Mouse (Mus musculus) retina, postnatal 7 days (tissue): ENCODE data around the gene Coa7.

Experiments
- DNase-seq: peaks from one replicate; pipeline ENCODE4 v3.0.0-alpha.2; 2012; ENCODE audit warnings: low read depth, low spot score

The Coa7 gene

DNA sequence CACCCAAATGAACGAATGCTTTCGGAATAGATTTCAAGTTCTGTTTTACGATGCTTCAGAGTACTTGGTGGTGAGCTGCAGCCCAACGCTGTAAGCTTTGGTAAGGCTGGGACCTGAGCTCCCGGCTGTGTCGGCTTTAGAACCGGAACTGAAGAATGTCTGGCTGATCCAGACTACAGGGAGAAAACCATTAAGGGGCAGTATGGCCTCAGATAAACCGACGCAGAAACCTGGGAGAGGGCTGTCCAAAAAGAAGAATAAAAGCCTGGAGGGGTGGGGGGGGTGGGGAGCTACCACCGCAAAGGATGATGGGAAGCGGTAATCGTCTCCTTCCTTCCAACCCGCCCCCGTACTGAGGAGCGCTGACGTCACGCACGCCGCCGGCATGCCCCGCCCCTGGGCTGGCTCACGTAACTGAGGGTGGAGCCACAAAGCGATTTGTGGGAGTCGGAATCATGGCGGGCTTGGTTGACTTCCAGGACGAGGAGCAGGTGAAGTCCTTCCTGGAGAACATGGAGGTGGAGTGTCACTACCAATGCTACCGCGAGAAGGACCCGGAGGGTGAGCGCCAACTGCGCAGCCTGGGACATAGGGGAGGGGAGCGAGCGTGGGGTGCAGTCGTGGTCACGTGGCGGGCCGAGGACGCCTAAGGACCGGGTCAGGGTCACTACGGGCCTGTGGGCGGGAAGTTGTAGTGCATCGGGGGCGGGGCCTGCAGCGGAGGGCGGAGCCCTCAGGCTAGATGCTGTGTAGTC, at the start of gene Coa7:
Gene Coa7, plus strand, starts transcription at position 411 of the 755 bp plus-strand sequence.
- DNase-seq, result peak; percentile 94

DNA sequence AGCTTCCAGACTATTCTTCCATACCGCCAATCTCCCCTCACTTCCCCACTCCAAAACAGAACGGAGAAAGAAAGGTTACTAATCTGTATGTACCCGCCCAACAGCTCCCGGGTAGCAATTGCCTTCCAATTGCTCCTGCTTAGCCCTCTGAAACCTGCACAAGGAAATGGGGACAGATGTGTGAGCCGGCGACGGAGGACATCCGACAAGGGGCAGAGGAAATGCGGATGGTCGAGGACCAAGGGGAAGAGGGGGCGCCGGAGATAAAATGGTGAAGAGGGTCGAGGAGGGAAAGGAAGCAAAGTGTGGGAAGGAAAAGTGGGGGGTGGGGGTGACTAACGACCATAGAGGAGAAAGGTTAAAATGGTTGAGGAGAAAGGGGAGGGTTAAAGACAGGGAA, 27.7 kb upstream of the Coa7 start:
- no peak for DNase-seq

DNA sequence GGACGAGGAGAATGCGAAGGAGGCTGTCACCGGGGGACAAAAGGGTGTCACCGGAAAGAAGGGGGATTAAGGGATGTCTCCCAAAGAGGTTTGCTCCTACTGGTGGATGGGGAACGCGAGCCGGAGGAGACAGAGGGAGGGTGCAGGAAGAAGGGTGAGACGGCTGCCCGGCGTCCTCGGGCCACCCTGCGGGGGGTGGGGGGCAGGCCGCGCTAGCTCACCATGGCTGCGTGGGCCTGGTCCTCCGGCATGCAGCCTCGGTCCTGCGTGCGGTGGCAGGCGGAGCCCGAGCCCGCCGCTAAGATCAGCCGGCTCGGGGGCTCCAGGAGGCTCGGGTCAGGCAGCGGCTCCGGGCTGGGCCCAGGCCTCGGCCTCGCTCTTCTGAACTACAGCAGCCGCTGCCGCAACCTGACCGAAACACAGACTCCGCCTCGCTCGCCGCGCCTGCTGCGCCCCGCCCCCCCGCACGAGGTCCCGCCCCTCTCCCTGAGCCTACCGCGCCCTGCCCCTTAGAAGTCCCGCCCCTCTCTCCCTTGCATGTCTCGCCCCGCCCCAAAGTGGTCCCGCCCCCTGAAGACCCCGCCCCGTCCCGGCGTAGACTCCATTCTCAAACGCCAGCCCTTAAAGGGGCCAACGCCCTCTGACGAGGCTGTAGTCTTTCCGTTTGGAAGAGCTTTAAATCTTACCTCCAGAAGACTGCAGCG, 27.1 kb upstream of the Coa7 start, which contains the start of gene Zyg11b:
Gene Zyg11b, minus strand, starts transcription at position 427 of the 704 bp plus-strand sequence.
- DNase-seq, result peak; percentile 86

DNA sequence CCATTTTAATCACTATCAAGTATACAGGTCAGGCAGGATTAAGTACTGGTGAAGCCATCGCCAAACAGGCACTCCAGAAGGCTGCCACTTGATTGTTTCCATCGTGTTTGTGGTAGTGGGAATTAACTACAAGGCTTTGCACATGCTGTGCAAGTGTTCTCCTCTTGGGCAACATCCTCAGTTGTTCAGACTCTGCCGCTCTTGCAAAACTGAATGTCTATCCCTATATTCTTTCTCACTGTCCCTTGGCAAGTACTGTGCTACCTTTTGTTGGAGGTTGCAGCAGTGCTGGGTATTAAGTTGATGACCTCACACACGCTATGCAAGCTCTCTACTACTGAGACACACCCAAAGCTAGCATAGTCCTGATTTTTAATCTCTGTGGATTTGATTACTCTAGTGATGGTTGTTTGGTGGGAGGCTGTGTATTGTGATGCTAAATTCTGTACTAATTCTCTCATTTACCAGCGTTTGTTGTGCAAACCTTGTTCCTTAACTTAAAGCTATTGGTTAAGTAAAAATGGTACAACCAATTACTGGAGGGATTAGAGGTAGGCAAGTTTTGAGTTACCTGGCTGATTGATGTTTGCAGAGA, 25.5 kb upstream of the Coa7 start:
- DNase-seq, result no peak

DNA sequence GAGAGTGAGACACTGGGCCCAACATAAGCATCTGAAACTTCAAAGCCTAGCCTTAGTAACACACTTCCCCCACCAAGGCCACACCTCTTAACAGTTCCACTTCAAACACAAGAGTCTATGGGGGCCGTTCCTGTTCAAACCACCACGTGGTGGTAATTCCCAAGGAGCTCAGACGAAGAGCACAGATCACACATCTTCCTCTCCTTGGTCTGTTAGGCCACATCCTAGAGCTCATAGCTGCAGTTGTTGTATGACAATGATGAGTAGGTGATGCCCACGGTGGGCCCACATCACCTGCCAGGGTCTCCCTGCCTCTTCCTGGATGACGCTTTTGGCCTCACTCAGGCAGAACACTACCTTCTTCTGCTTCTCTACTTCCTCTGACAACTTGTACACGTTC, 17.2 kb upstream of the Coa7 start:
- no peak for DNase-seq

DNA sequence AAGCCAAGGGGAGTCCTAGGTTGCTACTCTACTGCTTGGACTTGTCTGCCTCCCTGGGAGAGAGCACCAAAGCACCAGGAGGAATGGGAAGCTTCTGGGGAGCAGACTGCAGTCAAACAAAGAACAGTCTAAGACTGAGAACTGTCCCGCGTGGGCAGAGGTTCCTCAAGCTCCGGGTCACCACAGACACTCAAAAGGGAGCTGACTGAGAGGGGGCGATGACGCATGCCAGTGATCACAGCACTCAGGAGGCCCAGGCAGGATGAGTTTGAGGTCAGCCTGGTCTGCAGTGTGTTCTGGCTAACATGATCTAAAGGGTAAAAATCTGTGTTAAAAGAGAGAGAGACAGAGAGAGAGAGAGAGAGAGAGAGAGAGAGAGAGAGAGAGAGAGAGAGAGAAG, 13.9 kb upstream of the Coa7 start:
- DNase-seq, result no peak

DNA sequence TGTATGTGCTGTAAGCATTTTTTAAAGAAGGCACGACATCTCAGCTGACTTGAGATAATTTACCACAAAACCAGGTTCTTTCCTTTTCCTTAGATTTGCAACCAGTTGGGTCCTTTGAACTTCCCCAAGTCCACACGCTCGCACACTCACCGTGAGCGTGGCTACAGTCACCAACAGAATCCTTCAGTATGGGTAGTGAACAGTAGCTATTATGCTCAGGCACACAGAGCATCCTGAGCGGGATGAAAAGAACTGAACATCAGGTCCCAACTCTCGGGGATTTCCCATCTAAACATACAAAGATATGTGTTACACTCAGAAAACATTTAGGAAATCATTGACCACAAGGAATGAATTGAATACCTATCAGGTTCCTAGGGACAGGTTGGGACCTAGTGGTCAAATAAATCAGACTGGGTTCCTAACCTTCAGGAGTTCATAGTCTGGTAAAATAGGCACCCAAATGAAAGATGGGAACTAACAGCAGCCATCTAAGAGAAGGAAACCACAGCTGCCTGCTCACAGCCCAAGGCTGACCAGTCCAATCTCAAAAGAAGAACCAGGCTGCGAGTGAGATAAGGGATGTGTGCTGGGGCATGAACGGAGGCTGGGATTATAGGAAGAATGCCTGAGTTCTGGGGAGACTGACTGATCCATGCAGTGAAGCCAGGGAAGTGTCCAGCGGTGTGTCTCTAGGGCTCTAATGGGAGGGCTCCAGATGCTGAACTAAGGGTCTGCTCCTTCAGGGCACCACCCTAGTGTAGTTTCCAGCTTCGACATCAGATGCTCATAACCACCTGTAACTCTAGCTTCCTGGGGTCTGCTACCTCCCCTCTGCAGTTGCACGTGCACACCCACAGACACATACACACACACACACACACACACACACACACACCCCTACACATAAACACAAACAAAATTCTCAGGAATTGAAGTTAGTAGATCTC, 10.0 kb upstream of the Coa7 start:
- no peak for DNase-seq

DNA sequence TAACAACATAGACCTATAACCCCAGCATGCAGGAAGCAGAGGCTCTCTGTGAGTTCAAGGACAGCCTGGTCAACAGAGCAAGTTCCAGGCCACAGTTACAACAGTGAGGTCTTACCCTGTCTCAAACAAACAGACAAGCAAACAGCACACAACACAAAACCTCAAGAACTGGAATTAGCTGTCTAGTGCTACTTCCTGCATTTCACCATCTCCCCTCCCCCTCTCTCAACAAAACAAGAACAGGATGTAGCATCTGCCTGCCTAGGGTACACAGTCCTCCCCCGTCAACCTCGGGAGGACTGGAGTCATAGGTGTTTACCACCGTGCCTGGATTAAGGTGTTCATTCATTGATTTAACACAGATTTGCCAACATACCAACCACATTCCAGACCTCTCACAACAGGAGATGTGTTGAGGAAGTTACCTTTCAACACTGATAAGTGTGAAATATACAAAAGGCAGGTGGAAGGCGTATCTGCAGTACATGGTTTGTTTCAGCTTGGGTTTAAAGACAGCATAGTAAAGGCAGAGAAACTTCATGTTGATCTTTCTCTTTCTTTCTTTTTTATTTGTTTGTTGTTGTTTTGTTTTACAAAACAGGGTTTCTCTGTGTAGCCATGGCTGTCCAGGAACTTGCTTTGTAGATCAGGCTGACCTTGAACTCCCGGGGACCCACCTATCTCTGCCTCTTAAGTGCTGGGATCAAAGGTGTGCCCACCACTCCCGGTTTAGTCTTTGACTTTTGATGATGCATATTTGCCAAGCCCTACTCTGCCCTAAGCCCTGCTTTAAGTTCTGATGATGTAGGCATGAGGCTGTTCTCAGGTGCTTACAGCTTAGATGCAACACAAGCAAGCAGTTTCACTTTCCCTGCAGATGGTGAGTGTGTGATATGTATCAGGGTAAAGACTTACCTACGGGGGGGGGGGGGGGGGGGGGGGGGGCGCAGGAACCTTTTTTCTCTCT, 9.0 kb upstream of the Coa7 start:
- no peak for DNase-seq

DNA sequence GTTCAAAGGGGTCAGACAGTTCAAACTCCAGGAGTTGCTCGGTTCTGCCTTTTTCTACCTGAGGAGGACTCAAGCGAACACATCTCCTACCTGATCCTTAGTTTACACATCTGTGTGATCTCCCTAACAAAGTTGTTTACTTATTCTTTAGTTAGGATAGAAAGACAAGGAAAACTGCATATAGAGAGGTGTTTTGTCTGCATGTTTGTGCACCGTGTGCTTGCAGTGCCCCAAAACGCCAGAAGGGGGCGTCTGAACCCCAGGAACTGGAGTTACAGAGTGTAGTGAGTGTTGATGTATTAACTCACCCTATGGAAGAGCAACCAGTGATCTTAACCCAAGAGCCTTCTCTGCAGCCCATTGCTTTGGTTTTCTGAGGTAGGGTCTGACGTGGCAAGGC, 8.2 kb upstream of the Coa7 start:
- no peak for DNase-seq

DNA sequence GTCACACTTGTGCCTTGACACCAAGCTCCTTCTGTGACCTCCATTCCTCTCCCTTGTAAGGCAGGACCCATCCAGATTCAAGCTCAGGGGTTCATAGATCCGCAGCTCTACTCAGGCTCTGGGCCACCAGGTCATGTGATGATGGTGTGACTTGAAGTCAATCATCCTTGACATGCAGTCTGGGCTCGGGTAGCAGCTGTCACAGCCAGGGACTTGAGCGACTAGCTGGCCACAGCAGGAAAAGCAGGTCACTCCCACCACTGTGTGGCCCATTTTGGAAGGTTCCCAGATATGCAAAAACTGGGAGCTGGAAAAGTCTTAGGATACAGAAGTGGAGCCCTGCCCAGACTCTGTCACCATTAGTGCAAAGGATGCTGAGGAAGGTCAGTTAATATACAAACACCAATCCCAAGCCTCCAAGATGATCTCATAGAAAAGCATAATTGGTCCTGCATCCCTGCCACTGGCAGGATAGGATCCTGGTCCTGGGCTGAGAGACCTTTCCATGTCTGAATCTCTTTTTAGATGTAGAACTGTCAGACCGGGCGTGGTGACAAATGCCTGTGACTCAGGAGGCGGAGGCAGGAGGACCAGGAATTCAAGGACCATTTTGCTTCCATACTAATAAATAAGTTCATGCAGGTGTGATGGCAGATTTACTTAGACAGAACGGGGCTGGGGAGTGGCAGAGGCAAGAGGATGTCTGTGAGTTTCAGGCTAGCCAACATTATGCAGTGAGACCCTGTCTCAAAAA, 7.1 kb upstream of the Coa7 start:
- no peak for DNase-seq

DNA sequence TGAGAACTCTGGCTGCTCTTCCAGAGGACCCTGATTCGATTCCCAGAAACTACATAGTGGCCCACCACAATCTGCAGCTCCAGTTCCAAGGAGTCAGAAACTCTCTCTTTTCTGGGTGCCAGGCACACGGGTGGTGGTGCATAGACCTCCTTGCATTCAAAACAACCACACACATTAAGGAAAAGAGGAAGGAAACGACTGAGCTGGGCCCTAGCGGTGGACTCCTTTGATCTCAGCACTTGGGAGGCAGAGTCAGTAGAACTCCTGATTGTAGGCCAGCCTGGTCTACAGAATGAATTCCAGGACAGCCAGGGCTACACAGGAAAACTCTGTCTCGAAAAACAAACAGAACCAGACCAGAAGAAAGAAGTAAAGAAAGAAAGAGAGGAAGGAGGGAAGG, 4.4 kb upstream of the Coa7 start:
- DNase-seq, result no peak

DNA sequence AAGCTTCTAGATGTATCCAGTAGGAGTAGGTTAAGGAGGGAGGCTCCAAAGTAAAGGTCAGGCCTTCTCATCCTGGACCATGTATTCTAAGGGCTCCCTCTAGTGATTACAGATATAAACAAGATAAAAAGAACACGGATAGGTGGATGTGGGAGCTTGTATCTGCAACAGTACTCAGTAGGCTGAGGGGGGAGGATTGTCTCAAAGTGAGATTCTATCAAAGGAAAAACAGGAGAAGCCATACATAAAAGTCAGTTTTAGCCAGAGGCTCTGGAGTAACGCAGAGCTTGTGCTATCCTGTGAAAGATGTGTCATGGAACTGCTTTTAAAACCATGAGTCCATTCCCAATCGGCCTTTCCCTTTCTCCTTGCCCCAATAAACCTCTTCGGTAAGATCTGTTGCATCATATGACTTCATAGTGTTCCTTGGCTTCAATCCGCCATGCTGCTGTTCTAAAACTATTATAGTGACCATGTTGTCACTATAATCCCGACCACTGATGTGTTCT, 815 bp upstream of the Coa7 start:
- no peak for DNase-seq

DNA sequence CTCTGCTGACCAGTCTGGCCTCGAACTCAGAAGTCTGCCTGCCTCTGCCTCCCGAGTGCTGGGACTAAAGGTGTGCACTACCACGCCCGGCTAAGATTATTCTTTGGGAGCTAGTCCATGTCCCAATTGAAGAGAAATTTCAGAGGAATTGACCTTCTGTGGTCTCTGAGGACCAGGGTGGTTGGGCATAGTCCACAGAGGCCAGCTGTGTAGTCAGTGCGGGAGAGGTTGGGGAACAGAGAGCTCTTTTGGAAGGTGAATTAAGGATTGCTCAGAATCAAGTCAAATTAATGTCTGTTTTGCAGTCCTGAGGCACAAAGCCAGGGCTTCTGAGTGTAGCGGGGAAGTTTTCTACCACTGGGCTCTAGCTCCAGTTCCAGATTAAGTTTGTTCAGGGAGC, 1.9 kb downstream of the Coa7 start:
- no peak for DNase-seq

DNA sequence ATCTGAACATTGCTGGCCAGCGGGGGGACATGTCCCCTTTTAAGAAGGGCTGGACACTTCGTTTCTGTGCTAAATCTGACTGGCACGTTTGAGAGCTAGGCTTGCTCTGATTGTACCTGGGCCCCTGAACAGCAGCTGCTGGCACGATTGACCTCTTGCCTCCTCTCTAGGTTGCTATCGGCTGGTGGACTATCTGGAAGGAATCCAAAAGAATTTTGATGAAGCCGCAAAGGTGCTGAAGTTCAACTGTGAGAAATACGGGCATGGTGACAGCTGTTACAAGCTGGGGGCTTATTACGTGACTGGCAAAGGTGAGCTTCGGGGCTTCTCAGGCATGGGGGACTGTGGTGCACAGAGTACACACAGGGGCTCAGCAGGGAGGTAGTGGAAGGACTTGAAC, 4.1 kb downstream of the Coa7 start:
- no peak for DNase-seq

DNA sequence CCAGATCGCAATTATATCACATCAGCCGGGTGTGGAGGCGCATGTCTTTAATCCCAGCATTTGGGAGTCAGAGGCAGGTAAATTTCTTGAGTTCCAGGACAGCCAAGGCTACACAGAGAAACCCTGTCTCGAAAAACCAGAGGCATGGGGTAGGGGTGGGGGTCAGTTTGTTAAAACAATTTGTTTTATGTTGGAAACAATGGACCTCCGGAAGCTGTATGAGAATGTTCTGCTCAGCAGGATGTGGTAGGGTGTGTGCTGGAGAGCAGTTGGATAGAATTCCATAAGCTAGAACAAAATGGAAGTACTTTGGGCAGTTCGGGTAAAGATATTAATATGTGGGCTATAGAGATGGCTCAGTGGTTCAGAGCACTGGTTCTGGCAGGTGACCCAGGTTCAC, 7.5 kb downstream of the Coa7 start:
- no peak for DNase-seq

DNA sequence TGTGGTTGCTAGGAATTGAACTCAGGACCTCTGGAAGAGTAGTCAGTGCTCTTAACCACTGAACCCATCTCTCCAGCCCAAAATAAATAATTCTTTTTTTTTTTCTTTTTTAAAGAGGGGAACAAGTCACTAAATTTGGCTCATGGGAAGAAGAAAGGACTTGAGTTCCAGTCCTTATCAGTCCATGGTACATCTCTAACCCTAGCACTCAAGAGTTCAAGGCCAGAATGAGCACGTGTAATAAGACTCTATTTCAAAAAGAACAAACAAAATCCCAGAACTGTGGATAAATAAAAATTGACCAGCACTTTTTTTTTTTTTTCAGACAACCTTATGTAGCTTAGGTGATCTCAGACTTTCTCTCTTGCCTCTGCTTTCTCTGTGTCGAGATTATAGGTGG, 8.8 kb downstream of the Coa7 start:
- DNase-seq, result no peak

DNA sequence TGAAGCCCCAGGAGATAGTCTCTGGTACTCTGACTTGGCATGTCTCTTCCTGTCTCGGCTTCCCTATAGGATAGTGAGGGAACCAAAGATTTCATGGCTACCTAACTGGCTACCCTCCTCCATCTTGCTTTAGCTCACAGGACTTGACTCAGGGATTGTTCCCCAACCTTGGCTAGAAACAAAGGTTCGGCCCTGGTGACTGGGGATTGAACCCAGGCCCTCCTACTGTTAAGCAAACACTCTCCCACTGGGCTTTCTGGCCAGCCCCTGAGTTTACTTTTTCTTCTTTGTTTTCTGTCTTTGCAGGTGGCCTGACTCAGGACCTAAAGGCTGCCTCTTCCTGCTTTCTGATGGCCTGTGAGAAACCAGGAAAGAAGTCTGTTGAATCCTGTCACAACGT, 9.9 kb downstream of the Coa7 start:
- DNase-seq, result no peak

DNA sequence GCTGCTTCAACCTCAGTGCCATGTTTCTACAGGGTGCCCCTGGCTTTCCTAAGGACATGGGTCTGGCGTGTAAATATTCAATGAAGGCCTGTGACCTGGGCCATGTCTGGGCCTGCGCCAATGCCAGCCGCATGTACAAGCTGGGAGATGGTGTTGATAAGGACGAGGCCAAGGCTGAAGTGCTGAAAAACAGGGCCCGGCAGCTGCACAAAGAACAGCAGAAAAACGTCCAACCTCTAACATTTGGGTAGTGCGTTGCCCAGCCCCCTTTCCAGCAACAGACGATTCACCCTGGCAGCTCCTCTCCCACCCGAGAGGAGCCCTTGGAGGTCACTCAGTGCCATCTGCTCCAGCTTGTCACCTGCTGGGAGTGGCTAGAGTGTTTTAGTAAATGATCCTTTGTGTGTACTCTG, 10.4 kb downstream of the Coa7 start:
- no peak for DNase-seq

DNA sequence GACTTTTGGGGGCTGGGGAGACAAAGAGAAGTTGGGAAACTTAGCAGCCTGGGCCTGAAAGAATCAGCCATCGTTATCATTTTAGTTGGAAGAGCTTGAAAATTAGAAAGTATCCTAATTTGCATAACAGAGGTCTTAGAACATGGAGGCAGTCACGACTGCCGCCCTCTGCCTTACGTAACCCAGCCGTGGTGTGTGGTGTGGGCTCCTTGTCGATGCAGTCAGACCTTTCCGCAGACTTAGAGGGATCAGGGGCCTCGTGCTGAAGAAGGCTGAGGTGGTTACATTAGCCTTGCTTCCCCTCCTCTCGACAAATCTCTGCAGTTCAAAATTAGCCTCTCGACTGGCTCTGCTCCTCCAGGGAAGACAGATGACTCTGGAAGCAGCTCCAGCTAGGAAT, 10.9 kb downstream of the Coa7 start:
- no peak for DNase-seq

DNA sequence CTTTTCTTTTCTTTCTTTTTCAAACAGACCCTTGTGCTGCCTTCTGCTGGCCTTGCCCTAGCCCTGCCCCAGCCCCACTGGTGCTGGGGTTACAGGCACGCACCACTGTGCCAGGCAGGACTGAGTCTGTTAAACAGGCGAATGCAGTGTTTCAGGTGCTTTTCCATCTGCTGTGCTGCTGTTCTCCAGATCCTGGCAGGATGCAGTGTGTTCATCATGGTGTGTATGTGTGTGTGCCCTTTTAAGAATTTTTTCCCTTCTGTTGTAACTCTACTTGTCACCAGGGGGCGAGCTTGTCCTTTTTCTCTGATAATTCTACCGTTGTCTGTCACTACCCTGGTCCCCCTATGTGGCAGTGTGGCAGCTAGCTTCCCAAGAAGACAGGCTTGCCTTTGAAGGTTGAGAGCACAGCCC, 11.3 kb downstream of the Coa7 start:
- DNase-seq, result peak; percentile 66
